Mouse (Mus musculus) embryonic facial prominence, embryonic 13.5 days (tissue): ENCODE data around the gene Fndc4. TPM values are rescaled to one million over a fixed set of nuclear protein-coding genes. Genes with fewer than 3 reads are reported as not detected.

Experiments used
- ATAC-seq: fragments of 200-750 bp; cut with Nextera tagmentation; 2 replicates; pipeline ENCODE4 v1.8.0; 2017; ENCODE audit warnings: low read depth; ENCODE audit not compliant: insufficient number of reproducible peaks, insufficient read depth, low FRiP score, low TSS enrichment
- H3K27ac ChIP-seq: fragments of 300-500 bp; sonication (generic); 2 replicates; pipeline ENCODE4 v1.5.1; 2015; ENCODE audit warnings: moderate library complexity, mild to moderate bottlenecking, inconsistent platforms
- H3K27me3 ChIP-seq: fragments of 300-500 bp; sonication (generic); 2 replicates; pipeline ENCODE4 v1.6.1; 2015; ENCODE audit warnings: mild to moderate bottlenecking, inconsistent platforms
- H3K36me3 ChIP-seq: fragments of 300-500 bp; sonication (generic); 2 replicates; pipeline ENCODE4 v1.6.1; 2015; ENCODE audit warnings: mild to moderate bottlenecking, inconsistent platforms
- H3K4me1 ChIP-seq: fragments of 300-500 bp; sonication (generic); 2 replicates; pipeline ENCODE4 v1.6.1; 2015; ENCODE audit warnings: inconsistent platforms
- H3K4me2 ChIP-seq: fragments of 300-500 bp; sonication (generic); 2 replicates; pipeline ENCODE4 v1.6.1; 2015; ENCODE audit warnings: moderate library complexity, mild to moderate bottlenecking, inconsistent platforms
- H3K4me3 ChIP-seq: fragments of 300-500 bp; sonication (generic); 2 replicates; pipeline ENCODE4 v1.5.1; 2015; ENCODE audit warnings: mild to moderate bottlenecking, inconsistent platforms
- H3K9ac ChIP-seq: fragments of 300-500 bp; sonication (generic); 2 replicates; pipeline ENCODE4 v1.6.1; 2015; ENCODE audit warnings: mild to moderate bottlenecking, inconsistent platforms
- H3K9me3 ChIP-seq: fragments of 300-500 bp; sonication (generic); 2 replicates; pipeline ENCODE4 v1.6.1; 2016; ENCODE audit warnings: inconsistent platforms
- WGBS: fragments of 180-500 bp; shearing (Covaris S2); methylation state at CpG from one replicate; pipeline ENCODE4 v1.1.7; 2015; ENCODE audit warnings: mixed read lengths; 5-methylcytosine and 5-hydroxymethylcytosine counted together
- polyA plus RNA-seq: library from polyadenylated mRNA; unstranded; fragments of >200 nt; fragmentation: Nextera tagmentation; extraction: Ambion mirVana; gene quantifications from 2 replicates; pipeline ENCODE4 v1.2.1, GENCODE M21; 2015

Fndc4 gene
- polyA plus RNA-seq, 1 experiment from 2014 or later, result 89.0 TPM

GRCm38 (mm10) chr5:31294964-31295605 is 795 bp downstream of the Fndc4 start:
- peaks cover 20% of the 10 kb centered on the region for H3K36me3 ChIP-seq
- H3K4me2 ChIP-seq, result peak overlapping the region; percentile 87
- WGBS, result 3% methylated on average over 29 of the region's 29 CpGs
- 0 out of 2 replicates have a peak, but pooled peaks cover 3% of the 10 kb centered on the region for H3K27me3 ChIP-seq
- peak overlapping the region; percentile 68 for H3K27ac ChIP-seq
- peaks cover 33% of the 10 kb centered on the region for H3K4me1 ChIP-seq
- ATAC-seq, result peak; percentile 29; the same call in 1 of the 2 replicates
- peak overlapping the region; percentile 98 for H3K4me3 ChIP-seq
- H3K9ac ChIP-seq, result peak overlapping the region; percentile 98
- no peaks in the 10 kb centered on the region for H3K9me3 ChIP-seq

GRCm38 (mm10) chr5:31291361-31291688 is 4.6 kb downstream of the Fndc4 start:
- peak overlapping the region; percentile 50 for H3K4me3 ChIP-seq
- peaks cover 38% of the 10 kb centered on the region for H3K4me1 ChIP-seq
- H3K36me3 ChIP-seq, result peaks cover 29% of the 10 kb centered on the region
- H3K9ac ChIP-seq, result peak overlapping the region; percentile 62
- peak overlapping the region; percentile 89 for H3K27ac ChIP-seq
- no peaks in the 10 kb centered on the region for H3K9me3 ChIP-seq
- no peak for ATAC-seq
- WGBS, result 3% methylated on average over 9 of the region's 9 CpGs
- no peaks in the 10 kb centered on the region for H3K27me3 ChIP-seq
- H3K4me2 ChIP-seq, result peak overlapping the region; percentile 69

GRCm38 (mm10) chr5:31290521-31291360 is 5.1 kb downstream of the Fndc4 start, which contains the start of gene Ift172:
Gene Ift172 (minus strand): TSS chr5:31291116.
- WGBS, result 2% methylated on average over 45 of the region's 45 CpGs
- Histone ChIP-seq H3K27me3 (no peaks in the 10 kb centered on the region), H3K9ac (peak within 1 kb of the TSS; percentile 73), H3K4me2 (peak within 1 kb of the TSS; percentile 69), H3K4me1 (peaks cover 38% of the 10 kb centered on the region), H3K36me3 (peaks cover 34% of the 10 kb centered on the region), H3K9me3 (no peaks in the 10 kb centered on the region), H3K27ac (peak within 1 kb of the TSS; percentile 89), H3K4me3 (peak within 1 kb of the TSS; percentile 50)
- peak; percentile 90 for ATAC-seq

- Histone ChIP-seq H3K9ac (peak overlapping the region; percentile 73; the same call in 1 of the 2 replicates), H3K4me2 (peak overlapping the region; percentile 69), H3K27me3 (no peaks in the 10 kb centered on the region), H3K9me3 (no peaks in the 10 kb centered on the region), H3K27ac (no peak overlapping the region), H3K4me3 (peak overlapping the region; percentile 50), H3K4me1 (peaks cover 34% of the 10 kb centered on the region), H3K36me3 (peaks cover 45% of the 10 kb centered on the region)
- ATAC-seq, result no peak
- WGBS, result 80% methylated on average over 3 of the region's 3 CpGs
Measured at GRCm38 (mm10) chr5:31289626-31290230, 6.2 kb downstream of the Fndc4 start.

GRCm38 (mm10) chr5:31288655-31289054 is 7.2 kb downstream of the Fndc4 start:
- no peak overlapping the region for H3K9ac ChIP-seq
- no peak overlapping the region for H3K4me2 ChIP-seq
- 78% methylated on average over 3 of the region's 3 CpGs for WGBS
- H3K9me3 ChIP-seq, result no peaks in the 10 kb centered on the region
- no peak overlapping the region for H3K27ac ChIP-seq
- ATAC-seq, result no peak
- H3K4me1 ChIP-seq, result peaks cover 23% of the 10 kb centered on the region
- H3K4me3 ChIP-seq, result no peak overlapping the region
- no peaks in the 10 kb centered on the region for H3K27me3 ChIP-seq
- H3K36me3 ChIP-seq, result peaks cover 49% of the 10 kb centered on the region

- Histone ChIP-seq H3K9ac (no peak overlapping the region), H3K27me3 (no peaks in the 10 kb centered on the region), H3K36me3 (peaks cover 49% of the 10 kb centered on the region), H3K27ac (no peak overlapping the region), H3K4me1 (peaks cover 23% of the 10 kb centered on the region), H3K9me3 (no peaks in the 10 kb centered on the region), H3K4me3 (no peak overlapping the region), H3K4me2 (no peak overlapping the region)
- WGBS, result 82% methylated on average over 4 of the region's 4 CpGs
- ATAC-seq, result no peak
Measured at GRCm38 (mm10) chr5:31288225-31288624, 7.7 kb downstream of the Fndc4 start.

GRCm38 (mm10) chr5:31279245-31279988 is 16.5 kb downstream of the Fndc4 start:
- no peak for ATAC-seq
- Histone ChIP-seq H3K9ac (no peak overlapping the region), H3K36me3 (peaks cover 90% of the 10 kb centered on the region), H3K27me3 (no peaks in the 10 kb centered on the region), H3K9me3 (no peaks in the 10 kb centered on the region), H3K27ac (no peak overlapping the region), H3K4me2 (no peak overlapping the region), H3K4me1 (no peaks in the 10 kb centered on the region), H3K4me3 (no peak overlapping the region)
- 85% methylated on average over 20 of the region's 20 CpGs for WGBS

- H3K9me3 ChIP-seq, result no peaks in the 10 kb centered on the region
- H3K27ac ChIP-seq, result no peak overlapping the region
- H3K4me3 ChIP-seq, result no peak overlapping the region
- no peak for ATAC-seq
- no peak overlapping the region for H3K9ac ChIP-seq
- H3K4me2 ChIP-seq, result no peak overlapping the region
- WGBS, result 87% methylated on average over 6 of the region's 6 CpGs
- H3K36me3 ChIP-seq, result peaks cover 83% of the 10 kb centered on the region
- no peaks in the 10 kb centered on the region for H3K27me3 ChIP-seq
- H3K4me1 ChIP-seq, result no peaks in the 10 kb centered on the region
Measured at GRCm38 (mm10) chr5:31273018-31273417, 22.9 kb downstream of the Fndc4 start.

GRCm38 (mm10) chr5:31267686-31268085 is 28.2 kb downstream of the Fndc4 start:
- Histone ChIP-seq H3K9ac (no peak overlapping the region), H3K4me2 (no peak overlapping the region), H3K27me3 (no peaks in the 10 kb centered on the region), H3K4me1 (no peaks in the 10 kb centered on the region), H3K4me3 (no peak overlapping the region), H3K36me3 (peaks cover 94% of the 10 kb centered on the region), H3K9me3 (no peaks in the 10 kb centered on the region), H3K27ac (no peak overlapping the region)
- WGBS, result 78% methylated on average over 6 of the region's 6 CpGs
- no peak for ATAC-seq

GRCm38 (mm10) chr5:31266101-31266500 is 29.8 kb downstream of the Fndc4 start:
- Histone ChIP-seq H3K4me3 (no peak overlapping the region), H3K27me3 (no peaks in the 10 kb centered on the region), H3K4me1 (no peaks in the 10 kb centered on the region), H3K9me3 (no peaks in the 10 kb centered on the region), H3K9ac (no peak overlapping the region), H3K27ac (no peak overlapping the region), H3K36me3 (peaks cover 97% of the 10 kb centered on the region), H3K4me2 (no peak overlapping the region)
- 93% methylated on average over 7 of the region's 7 CpGs for WGBS
- no peak for ATAC-seq

- Histone ChIP-seq H3K9ac (no peak overlapping the region), H3K36me3 (peaks cover 88% of the 10 kb centered on the region), H3K27me3 (no peaks in the 10 kb centered on the region), H3K9me3 (no peaks in the 10 kb centered on the region), H3K27ac (no peak overlapping the region), H3K4me1 (peaks cover 12% of the 10 kb centered on the region), H3K4me2 (no peak overlapping the region), H3K4me3 (no peak overlapping the region)
- ATAC-seq, result no peak
- 87% methylated on average over 11 of the region's 11 CpGs for WGBS
Measured at GRCm38 (mm10) chr5:31257616-31258015, 38.3 kb downstream of the Fndc4 start.
